Mouse (Mus musculus) monocyte, adult 5-6 weeks (primary cell): ENCODE results near the gene Ergic1. TPM values are rescaled to one million over a fixed set of nuclear protein-coding genes. Genes with fewer than 3 reads are reported as not detected.

Experiments used
- ATAC-seq: fragments of 153-309, 156-312 bp; replicated peaks from 2 replicates; pipeline ENCODE4 v1.8.0; 2017; ENCODE audit warnings: mild to moderate bottlenecking; ENCODE audit not compliant: low TSS enrichment, insufficient number of reproducible peaks, severe bottlenecking, poor library complexity, low FRiP score
- total RNA-seq: library from RNA; stranded (forward); fragments of 200-1000, 200-491, 200-594 nt; gene quantifications from 3 replicates; pipeline ENCODE4 v1.2.3, GENCODE M21; 2017

Gene Ergic1
- total RNA-seq, 1 experiment from 2014 or later, result 20.2 TPM

DNA sequence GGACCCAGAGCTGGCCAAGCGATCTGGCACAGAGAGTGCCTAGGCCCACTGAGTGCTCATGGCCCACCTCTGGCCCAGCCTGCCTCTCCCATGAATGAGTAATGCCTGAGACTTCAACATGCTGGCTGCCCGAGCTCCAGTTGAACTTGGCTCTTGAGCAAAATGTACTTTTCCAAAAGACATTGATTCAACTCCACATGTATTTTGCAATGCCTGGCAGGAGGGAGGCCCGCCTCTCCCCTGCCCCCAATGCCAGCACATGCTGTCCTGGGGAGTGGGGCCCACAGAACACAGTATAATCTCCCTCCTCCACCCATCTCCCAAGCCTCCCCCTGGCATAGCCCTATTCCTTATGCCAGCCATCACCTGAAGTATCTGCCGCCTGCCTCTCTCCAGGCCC, 31.2 kb downstream of the Ergic1 start:
- no peak for ATAC-seq

- ATAC-seq, result no peak
Measured at GRCm38 (mm10) chr17:26593199-26593598, 31.9 kb downstream of the Ergic1 start.

GRCm38 (mm10) chr17:26594171-26594570, 32.9 kb downstream of the Ergic1 start:
- ATAC-seq, result no peak

DNA sequence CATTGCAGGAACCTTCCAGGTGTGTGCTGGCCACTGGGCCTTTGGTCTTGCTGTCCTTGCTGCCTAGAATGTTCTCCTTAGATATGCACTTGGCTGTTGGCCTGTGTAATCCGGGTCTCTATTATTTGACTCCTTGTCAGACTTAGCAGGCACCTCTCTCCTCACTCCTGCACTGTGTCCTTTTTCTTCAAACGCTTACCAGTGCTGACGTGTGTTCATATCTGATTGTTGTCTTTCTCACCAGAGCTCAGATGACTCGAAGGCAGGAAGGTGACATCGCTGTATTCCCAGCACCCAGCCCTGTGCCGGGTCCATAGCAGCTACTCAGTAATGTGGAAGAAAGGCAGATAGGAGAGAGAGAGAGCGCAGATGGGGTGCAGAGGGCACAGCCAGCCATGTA, 33.7 kb downstream of the Ergic1 start:
- ATAC-seq, result no peak

DNA sequence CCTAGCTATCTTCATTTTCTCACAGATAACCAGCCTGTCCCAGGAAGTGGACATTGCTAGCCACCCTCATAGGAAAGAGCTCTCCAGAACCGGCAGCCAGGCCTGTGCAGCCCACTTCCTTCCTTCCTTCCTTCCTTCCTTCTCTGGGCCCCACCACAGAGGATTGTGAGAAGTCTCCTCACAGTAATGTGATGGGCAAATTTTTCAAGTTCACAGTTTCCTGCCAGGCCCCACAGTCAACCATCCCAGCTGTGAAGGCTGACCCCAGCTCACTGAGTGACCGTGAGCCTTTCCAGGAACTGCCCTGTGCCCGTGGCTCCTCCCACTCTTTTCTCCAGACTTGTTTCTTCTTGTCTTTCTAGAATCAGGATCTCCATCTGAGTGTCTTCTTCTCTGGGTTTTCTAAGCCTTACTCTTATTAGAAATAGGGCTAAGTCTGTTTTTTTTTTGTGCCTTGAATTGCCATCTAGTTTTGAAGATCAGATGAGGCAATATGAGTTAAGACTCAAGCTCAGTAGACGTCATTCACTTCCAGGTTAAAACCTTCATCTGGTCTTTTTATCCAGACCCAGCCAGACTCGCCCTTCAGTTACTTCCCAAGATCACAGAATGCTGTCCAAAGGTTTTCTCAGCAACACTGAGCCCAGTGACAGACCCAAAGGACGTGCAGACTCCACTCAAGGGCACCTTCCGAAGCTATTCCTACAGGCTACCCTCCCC, 34.3 kb downstream of the Ergic1 start:
- no peak for ATAC-seq

DNA sequence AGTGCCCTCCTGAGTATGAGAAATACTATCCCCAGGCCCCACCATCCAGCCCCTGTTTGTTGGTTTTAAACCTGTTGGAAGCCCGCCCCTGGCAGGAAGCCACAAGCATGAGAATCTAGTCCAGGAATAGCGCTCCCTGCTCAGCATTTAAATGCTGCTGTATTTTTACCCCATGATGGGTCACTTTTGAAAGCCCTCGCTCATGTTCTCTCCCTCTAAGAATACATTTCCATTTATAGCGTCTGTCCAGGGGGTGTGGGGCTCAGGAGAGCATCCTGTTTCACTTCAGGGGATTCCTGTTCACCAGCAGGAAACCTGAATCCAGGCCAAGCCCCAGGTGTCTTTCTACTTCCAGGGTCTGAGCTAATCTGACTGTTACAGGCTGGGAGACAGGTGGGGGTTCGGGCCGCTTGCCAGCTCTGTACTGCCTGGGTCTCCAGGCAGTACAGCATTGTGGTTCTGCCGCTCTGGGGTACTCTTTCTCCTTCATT, 34.9 kb downstream of the Ergic1 start:
- no peak for ATAC-seq

DNA sequence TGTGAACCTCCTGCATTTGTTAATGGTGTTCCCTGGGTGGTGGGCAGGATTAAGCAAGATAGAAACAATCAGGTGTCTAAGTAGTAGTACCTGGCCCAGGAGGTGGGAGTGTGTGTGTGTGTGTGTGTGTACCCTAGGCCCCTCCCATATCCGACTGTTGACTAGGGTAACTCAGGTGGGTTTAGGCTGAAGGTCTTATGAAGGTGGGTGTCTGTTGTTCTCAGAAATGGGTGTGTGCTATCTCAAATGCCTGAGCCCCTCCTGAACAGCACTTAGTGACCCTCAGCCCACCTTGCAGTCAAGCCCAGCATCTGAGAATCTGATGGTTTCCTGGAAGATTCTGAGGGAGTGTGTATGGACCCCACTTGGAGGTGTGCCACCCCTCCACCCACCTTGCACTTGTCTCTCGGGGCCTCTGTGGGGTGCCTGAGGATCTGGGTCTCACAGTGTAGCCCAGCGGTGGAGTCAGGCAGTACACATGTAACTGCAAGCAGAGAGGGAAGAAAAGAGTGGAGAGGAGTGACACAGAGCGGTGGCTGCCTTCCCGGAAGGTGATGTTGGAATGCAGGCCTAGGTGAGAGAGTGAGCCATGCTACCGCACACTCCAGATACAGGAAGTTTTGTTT, 35.7 kb downstream of the Ergic1 start:
- no peak for ATAC-seq

DNA sequence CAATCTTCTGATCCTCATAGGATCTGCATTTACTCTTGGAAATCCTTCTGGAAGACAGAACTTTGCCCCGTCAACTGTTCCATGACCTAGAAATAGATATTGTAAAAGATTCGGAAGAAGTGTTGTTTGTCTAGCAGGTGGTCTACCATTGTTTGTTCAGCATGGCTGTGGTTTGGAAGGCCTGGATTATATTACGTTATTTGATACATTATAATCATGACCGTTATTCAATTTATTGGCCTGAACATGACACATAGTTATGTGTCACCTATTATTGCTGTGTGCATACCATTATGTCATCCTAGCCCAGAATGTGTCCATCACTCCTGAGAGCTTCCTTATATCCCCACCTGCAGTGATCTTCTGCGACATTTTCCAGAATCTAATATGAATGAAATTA, 37.6 kb downstream of the Ergic1 start:
- ATAC-seq, result no peak

- peak; percentile 23; the same call in 1 of the 2 replicates for ATAC-seq
Measured at GRCm38 (mm10) chr17:26600913-26601447, 39.7 kb downstream of the Ergic1 start.

DNA sequence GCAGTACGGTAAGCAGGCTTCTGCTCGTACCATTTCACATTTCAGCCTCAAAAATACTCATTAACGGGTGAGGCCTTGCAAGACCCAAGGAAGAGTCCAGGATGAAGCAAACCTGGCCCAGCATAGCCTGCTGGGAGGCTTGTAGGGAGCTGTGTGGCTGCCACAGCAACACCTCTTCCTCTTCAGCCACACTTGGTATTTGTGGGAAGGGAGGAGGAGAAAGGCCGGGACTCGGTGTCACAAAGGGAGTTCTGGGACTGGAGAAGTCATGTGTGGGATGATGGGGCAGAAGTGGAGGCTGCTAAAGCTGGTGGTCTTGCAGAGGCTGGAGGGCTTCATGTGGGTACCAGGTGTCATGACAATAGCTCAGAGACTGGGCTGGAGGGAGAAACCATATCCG, 40.2 kb downstream of the Ergic1 start:
- ATAC-seq, result no peak

DNA sequence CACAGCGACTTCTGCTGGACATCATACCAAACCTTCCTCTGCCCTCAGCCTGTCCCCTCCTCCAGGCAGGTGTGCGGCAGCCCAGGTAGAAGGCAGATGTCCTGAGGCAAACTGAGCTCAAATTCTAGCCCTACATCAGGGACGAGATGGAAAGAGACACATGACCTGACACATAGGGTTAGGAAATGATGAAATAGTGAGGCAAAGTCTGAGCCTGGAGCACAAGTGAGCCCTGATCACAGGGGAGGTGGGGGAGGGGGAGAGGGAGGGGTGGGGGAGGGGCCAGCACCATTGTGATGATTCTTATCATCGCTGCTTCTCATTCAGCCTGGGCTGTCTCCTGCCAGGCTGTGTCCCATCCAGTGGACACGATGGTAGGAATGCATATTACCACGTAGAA, 40.6 kb downstream of the Ergic1 start:
- no peak for ATAC-seq

DNA sequence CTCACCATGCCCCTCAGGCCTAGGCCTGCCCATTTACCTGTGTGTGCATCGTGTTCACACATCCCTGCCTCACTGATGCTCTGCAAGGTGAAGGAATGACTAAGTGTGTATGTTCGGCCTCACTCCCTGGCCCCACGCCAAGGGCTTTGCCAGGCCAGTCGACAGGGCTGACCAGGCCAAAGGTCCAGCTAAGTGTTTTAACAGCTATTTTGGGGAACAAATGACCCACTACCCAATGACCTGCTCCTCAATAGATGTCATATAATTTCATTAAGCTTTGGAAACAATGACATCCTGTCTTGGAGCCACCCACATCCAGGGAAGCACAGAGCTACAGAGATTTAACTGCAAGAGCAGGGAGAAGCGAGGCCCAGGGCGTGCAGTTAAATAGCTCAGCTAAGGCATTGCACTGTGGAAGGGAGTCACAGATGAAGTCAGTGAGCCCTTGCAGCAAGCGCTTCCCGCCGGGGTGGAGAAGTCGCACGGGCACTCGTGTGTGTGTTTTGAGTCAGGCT, 41.1 kb downstream of the Ergic1 start:
- ATAC-seq, result no peak

DNA sequence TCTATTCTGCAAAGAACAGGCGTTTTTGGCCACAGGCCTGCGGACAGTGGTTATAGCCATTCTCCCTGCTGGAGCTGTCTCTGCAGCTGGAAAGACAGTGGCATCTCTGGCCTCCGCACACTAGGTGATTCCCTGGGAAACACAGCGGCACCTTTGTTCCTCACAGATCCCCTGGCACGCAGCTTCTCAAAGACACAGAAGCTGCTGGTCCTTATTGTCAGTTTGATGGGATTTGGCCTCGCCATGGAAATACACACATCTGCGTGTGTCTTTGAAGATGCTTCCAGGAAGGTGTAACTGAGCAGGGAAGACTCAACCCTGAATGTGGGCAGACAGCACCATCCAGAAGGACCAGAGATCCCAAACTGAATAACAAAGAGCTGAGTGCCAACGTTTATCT, 42.0 kb downstream of the Ergic1 start:
- no peak for ATAC-seq

DNA sequence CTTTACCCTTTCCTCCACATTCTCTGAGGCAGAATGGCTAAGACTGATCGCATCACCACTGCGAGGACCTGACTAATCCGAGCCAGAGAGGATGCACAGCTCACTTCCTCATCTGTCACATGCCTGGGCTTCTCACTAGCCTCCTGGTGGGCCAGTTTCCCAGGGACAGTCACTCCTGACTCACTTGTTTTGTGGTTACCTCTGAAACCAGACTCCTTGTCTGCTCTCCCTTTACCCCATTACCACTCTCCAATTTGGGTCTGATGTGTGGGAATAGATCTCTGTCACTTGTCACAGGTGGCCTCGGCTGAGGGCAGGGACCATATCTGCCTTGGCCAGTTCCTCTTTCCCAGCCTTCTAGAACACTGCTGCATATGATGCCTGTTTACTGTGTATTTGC, 44.3 kb downstream of the Ergic1 start:
- peak; percentile 66 for ATAC-seq

DNA sequence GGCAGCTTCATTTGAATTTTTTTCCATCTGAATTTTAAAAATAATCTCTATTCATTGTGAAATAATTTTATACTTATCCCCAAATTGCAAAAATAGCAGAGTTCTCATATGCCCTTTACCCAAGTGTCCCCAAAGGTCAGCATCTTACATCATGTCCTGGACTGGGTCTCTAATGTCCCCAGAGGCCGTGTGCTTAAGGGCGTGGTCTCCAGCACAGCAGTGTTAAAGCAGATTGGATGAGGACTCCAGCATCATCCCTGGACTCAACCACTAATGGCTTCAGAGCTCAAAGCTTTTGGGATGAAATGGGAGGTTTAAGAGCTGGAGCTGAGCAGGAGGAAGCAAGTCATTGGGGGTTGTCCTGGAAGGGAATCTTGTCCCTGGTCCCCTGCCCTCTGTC, 45.2 kb downstream of the Ergic1 start:
- peak; percentile 66 for ATAC-seq

GRCm38 (mm10) chr17:26608348-26608747, 47.1 kb downstream of the Ergic1 start:
- no peak for ATAC-seq

DNA sequence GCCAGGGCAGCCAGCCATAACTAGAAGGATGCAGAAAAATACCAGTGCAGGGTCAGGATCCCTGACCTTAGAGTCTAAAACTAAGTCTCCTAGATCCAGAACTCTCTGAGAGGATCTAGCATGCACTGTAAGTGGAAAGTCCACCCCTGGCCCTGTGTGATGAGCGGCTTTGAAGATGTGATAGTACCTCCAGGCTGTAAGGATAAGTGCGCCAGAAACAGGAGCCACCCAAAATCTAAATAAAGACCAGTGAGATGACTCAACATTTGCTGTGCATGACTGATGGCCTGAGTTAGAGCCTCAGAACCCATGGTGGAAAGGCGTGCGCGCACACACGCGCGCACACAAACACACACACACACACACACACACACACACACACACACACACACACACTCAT, 47.6 kb downstream of the Ergic1 start:
- ATAC-seq, result no peak

GRCm38 (mm10) chr17:26609820-26610219, 48.5 kb downstream of the Ergic1 start:
- no peak for ATAC-seq

DNA sequence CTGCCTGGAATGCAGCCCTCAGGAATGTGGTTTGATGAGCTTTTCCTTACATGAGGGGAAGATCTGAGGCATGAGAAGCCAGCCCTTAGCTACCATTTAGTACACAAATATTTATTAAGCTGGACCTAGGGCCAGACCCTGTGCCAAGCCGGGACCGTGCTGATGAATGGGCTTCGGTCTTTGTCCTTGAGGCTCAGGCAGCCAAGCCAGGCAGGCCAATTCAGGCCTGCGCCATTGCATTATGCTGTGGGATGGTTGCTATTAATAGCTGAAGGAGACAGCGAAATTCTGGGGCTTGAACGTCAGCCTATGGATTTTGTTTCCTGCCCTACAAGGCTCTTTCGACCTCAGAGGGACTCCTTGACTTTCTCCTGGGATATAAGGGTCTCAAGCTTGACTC, 50.0 kb downstream of the Ergic1 start:
- ATAC-seq, result no peak

GRCm38 (mm10) chr17:26611918-26612317, 50.6 kb downstream of the Ergic1 start:
- ATAC-seq, result no peak
